Mouse (Mus musculus) megakaryocyte progenitor cell, adult 5-6 weeks (primary cell): ENCODE data around the gene Adora2a. TPM values are rescaled to one million over a fixed set of nuclear protein-coding genes. Genes with fewer than 3 reads are reported as not detected.
A peak's percentile ranks its signal among the peaks of the same experiment; 100 is the strongest.
"Not testable (repeated sequence)": the region's sequence is repeated elsewhere in the genome, so short reads cannot be mapped to it uniquely, and the experiment has no call there.

Source experiments
- ATAC-seq: replicated peaks from 2 replicates; pipeline ENCODE4 v1.8.0; 2016; ENCODE audit warnings: mild to moderate bottlenecking, moderate TSS enrichment, inconsistent platforms; ENCODE audit not compliant: poor library complexity
- total RNA-seq, 2 experiments: library from RNA; stranded (forward) in 1 of 2; stranded (reverse) in 1 of 2; fragments of 157-497, 149-512 nt in 1 of 2; fragments of 200-1000 nt in 1 of 2; gene quantifications; 2 replicates each; pipeline versions ENCODE4 v1.2.3 to v1.2.4; 2015 to 2017

Adora2a gene
- total RNA-seq, 2 experiments from 2014 or later, result 0.54 to 0.91 TPM

- ATAC-seq, result no peak
Measured at GRCm38 (mm10) chr10:75339377-75339776, 22.7 kb downstream of the Adora2a start.

GRCm38 (mm10) chr10:75341936-75342335 lies 25.3 kb downstream of the Adora2a start:
- 0 out of 2 replicates have a peak, but pooled peaks have one; percentile 46 for ATAC-seq

GRCm38 (mm10) chr10:75344563-75344962 lies 27.9 kb downstream of the Adora2a start:
- ATAC-seq, result not testable (repeated sequence)

GRCm38 (mm10) chr10:75345265-75345664 lies 28.6 kb downstream of the Adora2a start:
- no peak for ATAC-seq

- ATAC-seq, result no peak
Measured at GRCm38 (mm10) chr10:75350564-75350963, 33.9 kb downstream of the Adora2a start.

- no peak for ATAC-seq
Measured at GRCm38 (mm10) chr10:75352541-75352940, 35.9 kb downstream of the Adora2a start.

- not testable (repeated sequence) for ATAC-seq
Measured at GRCm38 (mm10) chr10:75353838-75354241, 37.2 kb downstream of the Adora2a start.

- ATAC-seq, result no peak
Measured at GRCm38 (mm10) chr10:75355341-75355740, 38.7 kb downstream of the Adora2a start.

- ATAC-seq, result 0 out of 2 replicates have a peak, but pooled peaks have one; percentile 37
Measured at GRCm38 (mm10) chr10:75364214-75364690, 47.6 kb downstream of the Adora2a start.

GRCm38 (mm10) chr10:75364796-75365195 lies 48.1 kb downstream of the Adora2a start:
- ATAC-seq, result peak; percentile 26; the same call in 1 of the 2 replicates

- peak; percentile 85 for ATAC-seq
Measured at GRCm38 (mm10) chr10:75365231-75365633, 48.6 kb downstream of the Adora2a start.

GRCm38 (mm10) chr10:75373655-75374351 lies 57.1 kb downstream of the Adora2a start:
- peak; percentile 90 for ATAC-seq

- ATAC-seq, result no peak
Measured at GRCm38 (mm10) chr10:75378688-75379087, 62.0 kb downstream of the Adora2a start.

Other genes starting within 250 kb of the Adora2a start
- 20.0 and 21.7 TPM in 2 replicates for gene Specc1l, start 104.8 kb upstream of the Adora2a start, total RNA-seq (2015)
- 30.2 and 32.8 TPM in 2 replicates for gene Specc1l, start 104.8 kb upstream of the Adora2a start, total RNA-seq (2017)
- gene Upb1, start 84.2 kb downstream of the Adora2a start, total RNA-seq (2015), result 0.07 and 0.68 TPM in 2 replicates
- gene Upb1, start 84.2 kb downstream of the Adora2a start, total RNA-seq (2017), result 0.24 and 0.33 TPM in 2 replicates
- 69.5 and 70.4 TPM in 2 replicates for gene Snrpd3, start 200.7 kb downstream of the Adora2a start, total RNA-seq (2015)
- gene Snrpd3, start 200.7 kb downstream of the Adora2a start, total RNA-seq (2017), result 53.5 and 67.6 TPM in 2 replicates
- gene Gucd1, start 201.1 kb downstream of the Adora2a start, total RNA-seq (2015), result 7.3 and 9.7 TPM in 2 replicates
- gene Gucd1, start 201.1 kb downstream of the Adora2a start, total RNA-seq (2017), result 11.2 and 14.9 TPM in 2 replicates
- gene Lrrc75b, start 243.5 kb downstream of the Adora2a start, total RNA-seq (2015), result not detected in 2 replicates
- gene Lrrc75b, start 243.5 kb downstream of the Adora2a start, total RNA-seq (2017), result not detected in 2 replicates
- gene Ggt1, start 244.7 kb downstream of the Adora2a start, total RNA-seq (2015), result not detected in 2 replicates
- not detected in 2 replicates for gene Ggt1, start 244.7 kb downstream of the Adora2a start, total RNA-seq (2017)